Mouse (Mus musculus) brain, embryonic 14.5 days (tissue): ENCODE results near the gene Plcb1.

Experiments
- CTCF ChIP-seq: fragments of 200-500 bp; IDR thresholded peaks from 2 replicates; pipeline ENCODE4 v1.5.1; 2012; ENCODE audit warnings: inconsistent platforms, mild to moderate bottlenecking, moderate library complexity, borderline replicate concordance; ENCODE audit not compliant: insufficient read depth, insufficient read length; ENCODE audit errors: extremely low read depth
- POLR2A ChIP-seq: fragments of 200-500 bp; IDR thresholded peaks from 2 replicates; pipeline ENCODE4 v1.6.1; 2012; ENCODE audit warnings: mild to moderate bottlenecking, inconsistent platforms, borderline replicate concordance; ENCODE audit not compliant: poor library complexity, insufficient read depth, insufficient read length, severe bottlenecking; ENCODE audit errors: extremely low read depth

- TF ChIP-seq CTCF, result no peak
- TF ChIP-seq POLR2A, result no peak
Measured at GRCm38 (mm10) chr2:135092588-135093162, 306.8 kb downstream of the Plcb1 start.
